Mouse (Mus musculus) MEL (cell line): Measurements from ENCODE around the gene Farp2.

ENCODE experiments used
- CHD2 ChIP-seq: IDR thresholded peaks from 2 replicates; pipeline ENCODE4 v1.6.1; 2011; ENCODE audit warnings: low read length, improper control_type of control experiment
- CTCF ChIP-seq, 3 experiments: IDR thresholded peaks in 2 of 3; conservative IDR thresholded peaks in 1 of 3; 2 replicates each; pipeline ENCODE4 v1.5.1; 2011 to 2012; ENCODE audit warnings: low read length in 3 of 3, low read depth in 2 of 3, mild to moderate bottlenecking in 2 of 3, improper control_type of control experiment in 1 of 3, inconsistent platforms in 1 of 3, mixed read lengths in 1 of 3, moderate library complexity in 1 of 3; ENCODE audit not compliant: control insufficient read depth in 1 of 3, insufficient read depth in 1 of 3, poor library complexity in 1 of 3, severe bottlenecking in 1 of 3
- EP300 ChIP-seq, 2 experiments: IDR thresholded peaks; 2 replicates each; pipeline ENCODE4 v1.6.1; 2011; ENCODE audit warnings: improper control_type of control experiment in 2 of 2, low read length in 2 of 2, low read depth in 1 of 2, mild to moderate bottlenecking in 1 of 2
- ETS1 ChIP-seq: IDR thresholded peaks from 2 replicates; pipeline ENCODE4 v1.6.1; 2012; ENCODE audit warnings: low read depth, mild to moderate bottlenecking, inconsistent platforms, low read length, improper control_type of control experiment, moderate library complexity
- JUND ChIP-seq: IDR thresholded peaks from 2 replicates; pipeline ENCODE4 v1.6.1; 2011; ENCODE audit warnings: low read depth, mild to moderate bottlenecking, improper control_type of control experiment, low read length
- NELFE ChIP-seq: IDR thresholded peaks from 2 replicates; pipeline ENCODE4 v1.6.1; 2011; ENCODE audit warnings: low read depth, low read length, improper control_type of control experiment
- POLR2A ChIP-seq, 2 experiments: IDR thresholded peaks; 2 replicates each; pipeline ENCODE4 v1.6.1; 2011 to 2012; ENCODE audit warnings: low read length in 2 of 2, mild to moderate bottlenecking in 2 of 2, control low read depth in 1 of 2, improper control_type of control experiment in 1 of 2, low read depth in 1 of 2, moderate library complexity in 1 of 2; ENCODE audit not compliant: control insufficient read depth in 1 of 2, insufficient read depth in 1 of 2, poor library complexity in 1 of 2
- POLR2AphosphoS2 ChIP-seq: IDR thresholded peaks from 2 replicates; pipeline ENCODE4 v1.6.1; 2011; ENCODE audit warnings: low read length, improper control_type of control experiment
- USF1 ChIP-seq: IDR thresholded peaks from 2 replicates; pipeline ENCODE4 v1.6.1; 2014; ENCODE audit warnings: low read depth, mild to moderate bottlenecking, inconsistent platforms, low read length, improper control_type of control experiment, moderate library complexity
- USF2 ChIP-seq, 2 experiments: IDR thresholded peaks; 2 replicates each; pipeline ENCODE4 v1.6.1; 2011 to 2012; ENCODE audit warnings: improper control_type of control experiment in 2 of 2, low read length in 2 of 2, borderline replicate concordance in 1 of 2, inconsistent platforms in 1 of 2, low read depth in 1 of 2, mild to moderate bottlenecking in 1 of 2; ENCODE audit not compliant: insufficient read depth in 1 of 2
- ZNF384 ChIP-seq: IDR thresholded peaks from 2 replicates; pipeline ENCODE4 v1.6.1; 2012; ENCODE audit warnings: low read depth, mild to moderate bottlenecking, inconsistent platforms, low read length, improper control_type of control experiment

- TF ChIP-seq CTCF (IDR thresholded peaks at IDR 0.05 in 2 of 3, conservative IDR thresholded peaks at IDR 0.05 in 1 of 3; ENCODE audit: control insufficient read depth in 1 of 3, insufficient read depth in 1 of 3, low read depth in 2 of 3, low read length in 3 of 3, poor library complexity in 1 of 3, severe bottlenecking in 1 of 3) (no peak), CHD2 (no peak), POLR2A (IDR thresholded peaks at IDR 0.05; ENCODE audit: control insufficient read depth in 1 of 2, insufficient read depth in 1 of 2, low read depth in 1 of 2, low read length in 2 of 2, poor library complexity in 1 of 2) (no peak), EP300 (IDR thresholded peaks at IDR 0.05; ENCODE audit: low read depth in 1 of 2, low read length in 2 of 2) (peak; percentile 50 to 63; a peak in 3 of 4 replicates), USF2 (IDR thresholded peaks at IDR 0.05; ENCODE audit: borderline replicate concordance in 1 of 2, insufficient read depth in 1 of 2, low read depth in 1 of 2, low read length in 2 of 2) (no peak), NELFE (no peak), ZNF384 (no peak), JUND (no peak), ETS1 (no peak), POLR2AphosphoS2 (no peak), USF1 (no peak)
These were observed 52.9 kb downstream of the Farp2 start for GRCm38 (mm10) chr1:93564781-93565180.
